Mouse (Mus musculus) stomach, postnatal 0 days (tissue): ENCODE results near the gene Abcb9. TPM values are rescaled to one million over a fixed set of nuclear protein-coding genes. Genes with fewer than 3 reads are reported as not detected.

Experiments used
- ATAC-seq: fragments of 200-750 bp; cut with Nextera tagmentation; 2 replicates; pipeline ENCODE4 v1.8.0; 2017; ENCODE audit not compliant: low FRiP score, low TSS enrichment
- DNase-seq: peaks from one replicate; pipeline ENCODE4 v3.0.0-alpha.2; 2016; ENCODE audit warnings: low spot score
- H3K27ac ChIP-seq: fragments of 300-500 bp; sonication (generic); replicated peaks from 2 replicates; pipeline ENCODE4 v1.5.1; 2014; ENCODE audit warnings: mild to moderate bottlenecking, control low read depth
- H3K27me3 ChIP-seq: fragments of 300-500 bp; sonication (generic); 2 replicates; pipeline ENCODE4 v1.6.1; 2014; ENCODE audit warnings: low read length; ENCODE audit not compliant: control insufficient read depth, insufficient read depth
- H3K36me3 ChIP-seq: fragments of 300-500 bp; sonication (generic); 2 replicates; pipeline ENCODE4 v1.6.1; 2014; ENCODE audit warnings: low read length, mixed read lengths; ENCODE audit not compliant: control insufficient read depth, insufficient read depth
- H3K4me1 ChIP-seq: fragments of 300-500 bp; sonication (generic); replicated peaks from 2 replicates; pipeline ENCODE4 v1.6.1; 2014; ENCODE audit warnings: antibody characterized with exemption; ENCODE audit not compliant: control insufficient read depth, insufficient read depth
- H3K4me2 ChIP-seq: fragments of 300-500 bp; sonication (generic); replicated peaks from 2 replicates; pipeline ENCODE4 v1.6.1; 2014; ENCODE audit warnings: low read depth, mild to moderate bottlenecking, control low read depth, moderate library complexity
- H3K4me3 ChIP-seq: fragments of 300-500 bp; sonication (generic); 2 replicates; pipeline ENCODE4 v1.5.1; 2014; ENCODE audit warnings: low read depth, low read length, control low read depth
- H3K9ac ChIP-seq: fragments of 300-500 bp; sonication (generic); 2 replicates; pipeline ENCODE4 v1.6.1; 2014; ENCODE audit warnings: mild to moderate bottlenecking, low read length, control low read depth, mixed read lengths
- H3K9me3 ChIP-seq: fragments of 300-500 bp; sonication (generic); 2 replicates; pipeline ENCODE4 v1.6.1; 2016; ENCODE audit warnings: low read length; ENCODE audit not compliant: control insufficient read depth
- CTCF ChIP-seq: IDR thresholded peaks from 2 replicates; pipeline ENCODE4 v1.5.1; 2016; ENCODE audit warnings: antibody characterized with exemption, low read depth, mild to moderate bottlenecking, moderate library complexity
- EP300 ChIP-seq: optimal IDR thresholded peaks from 2 replicates; pipeline ENCODE3; 2016; ENCODE audit warnings: antibody characterized with exemption
- WGBS: fragments of 180-500 bp; shearing (Covaris S2); extraction: QIAGEN DNeasy Blood & Tissue Kit; methylation state at CpG from one replicate; pipeline ENCODE4 v1.1.7; 2014; 5-methylcytosine and 5-hydroxymethylcytosine counted together
- polyA plus RNA-seq: library from polyadenylated mRNA; unstranded; fragments of >200 nt; fragmentation: Nextera tagmentation; extraction: Ambion mirVana; gene quantifications from 2 replicates; pipeline ENCODE4 v1.2.1, GENCODE M21; 2015

Gene Abcb9
- polyA plus RNA-seq, 1 experiment from 2014 or later, result 7.7 TPM

DNA sequence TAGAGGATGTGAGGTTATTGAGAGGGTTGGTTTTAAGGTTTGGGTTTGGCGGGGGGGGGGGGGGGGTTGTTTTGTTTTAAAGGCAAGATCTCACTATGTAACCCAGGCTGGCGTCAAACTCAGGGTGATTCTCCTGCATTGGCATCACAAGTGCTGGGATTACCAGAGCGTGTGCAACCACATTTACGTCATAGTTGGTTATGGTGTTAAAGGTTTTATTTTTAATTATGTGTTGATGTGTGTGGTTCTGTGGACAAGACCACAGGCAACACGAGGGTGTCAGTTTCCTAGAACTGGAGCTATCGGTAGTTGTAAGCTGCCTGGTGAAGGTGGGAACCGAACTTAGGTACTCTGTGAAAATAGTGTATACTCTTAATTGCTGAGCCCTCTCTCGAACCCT is 59.8 kb downstream of the Abcb9 start:
- Histone ChIP-seq H3K36me3 (no peaks in the 10 kb centered on the region), H3K4me3 (no peak overlapping the region), H3K4me2 (no peak overlapping the region), H3K27me3 (no peaks in the 10 kb centered on the region), H3K9ac (no peak overlapping the region), H3K27ac (no peak overlapping the region), H3K9me3 (no peaks in the 10 kb centered on the region), H3K4me1 (no peaks in the 10 kb centered on the region)
- DNase-seq (no peak), ATAC-seq (no peak)
- 82% methylated on average over 7 of the region's 8 CpGs for WGBS
- no peak for TF ChIP-seq EP300
- no peak for TF ChIP-seq CTCF

GRCm38 (mm10) chr5:124035406-124035805 is 60.2 kb downstream of the Abcb9 start:
- peak; percentile 64 for DNase-seq
- Histone ChIP-seq H3K4me2 (no peak overlapping the region), H3K4me3 (no peak overlapping the region), H3K27me3 (no peaks in the 10 kb centered on the region), H3K4me1 (no peaks in the 10 kb centered on the region), H3K36me3 (no peaks in the 10 kb centered on the region), H3K9me3 (no peaks in the 10 kb centered on the region), H3K9ac (no peak overlapping the region), H3K27ac (no peak overlapping the region)
- peak; percentile 69 for ATAC-seq
- WGBS, result 69% methylated on average over 9 of the region's 9 CpGs
- TF ChIP-seq CTCF (no peak), EP300 (no peak)

DNA sequence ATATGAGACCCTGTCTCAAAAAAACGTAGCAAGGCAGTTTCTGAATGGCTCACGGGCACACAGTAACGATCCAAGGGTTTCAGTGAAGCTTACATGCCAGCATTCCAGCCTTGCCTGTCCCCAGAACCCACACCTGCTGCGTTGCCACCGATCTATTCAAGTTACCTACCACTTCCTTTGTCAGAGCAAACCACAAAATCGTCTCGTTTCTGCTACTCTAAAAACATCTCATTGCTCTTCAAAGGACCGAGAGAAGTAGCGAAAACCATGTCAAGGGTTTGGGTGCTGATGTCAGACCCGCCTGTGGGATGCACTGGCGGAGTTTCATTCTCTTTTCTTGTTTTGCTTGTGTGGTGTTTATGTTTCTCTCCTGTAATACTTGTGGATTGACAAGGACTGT is 61.1 kb downstream of the Abcb9 start:
- no peaks in the 10 kb centered on the region for H3K27me3 ChIP-seq
- ATAC-seq, result no peak
- no peak overlapping the region for H3K4me2 ChIP-seq
- no peak for TF ChIP-seq CTCF
- no peak for TF ChIP-seq EP300
- no peak for DNase-seq
- no peak overlapping the region for H3K9ac ChIP-seq
- H3K36me3 ChIP-seq, result no peaks in the 10 kb centered on the region
- no peaks in the 10 kb centered on the region for H3K9me3 ChIP-seq
- WGBS, result 74% methylated on average over 11 of the region's 11 CpGs
- H3K4me1 ChIP-seq, result peaks cover 2% of the 10 kb centered on the region
- H3K4me3 ChIP-seq, result no peak overlapping the region
- H3K27ac ChIP-seq, result no peak overlapping the region

DNA sequence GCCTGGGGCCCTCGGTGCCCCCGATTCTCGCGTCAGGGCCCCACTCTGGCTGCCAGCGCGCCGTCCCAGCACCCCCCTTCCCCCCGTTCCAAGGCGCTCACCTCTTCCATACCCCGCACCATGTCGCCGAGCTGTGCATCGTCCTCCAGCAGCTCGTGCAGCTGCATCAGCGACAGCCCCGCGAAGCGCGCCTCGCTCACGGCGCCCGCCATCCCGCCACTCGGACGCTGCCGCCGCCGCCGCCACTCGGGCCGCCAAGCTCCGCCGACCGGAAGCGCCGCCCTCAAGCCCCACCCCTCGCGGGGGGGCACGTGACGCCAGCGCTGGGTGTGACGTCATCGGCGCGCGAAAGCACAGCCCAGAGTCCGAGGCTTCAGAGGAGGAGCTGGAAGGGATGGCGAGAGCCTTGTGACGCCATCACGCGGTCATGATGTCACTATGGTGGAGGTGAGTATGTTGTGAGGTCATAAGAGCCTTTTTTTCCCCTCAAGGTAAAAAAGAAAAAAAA is 63.5 kb downstream of the Abcb9 start, which contains the start of gene Vps37b:
Vps37b (minus strand) TSS at position 270 of the 508 bp plus-strand sequence.
- peak within 1 kb of the TSS; percentile 79 for H3K4me2 ChIP-seq
- no peaks in the 10 kb centered on the region for H3K27me3 ChIP-seq
- H3K4me3 ChIP-seq, result peak within 1 kb of the TSS; percentile 90
- peak within 1 kb of the TSS; percentile 97 for H3K27ac ChIP-seq
- ATAC-seq, result peak; percentile 80
- no peaks in the 10 kb centered on the region for H3K9me3 ChIP-seq
- H3K4me1 ChIP-seq, result peaks cover 10% of the 10 kb centered on the region
- TF ChIP-seq CTCF, result no peak
- TF ChIP-seq EP300, result no peak
- peak within 1 kb of the TSS; percentile 97 for H3K9ac ChIP-seq
- DNase-seq, result peak; percentile 93
- WGBS, result under 1% methylated on average over 50 of the region's 52 CpGs
- no peaks in the 10 kb centered on the region for H3K36me3 ChIP-seq

DNA sequence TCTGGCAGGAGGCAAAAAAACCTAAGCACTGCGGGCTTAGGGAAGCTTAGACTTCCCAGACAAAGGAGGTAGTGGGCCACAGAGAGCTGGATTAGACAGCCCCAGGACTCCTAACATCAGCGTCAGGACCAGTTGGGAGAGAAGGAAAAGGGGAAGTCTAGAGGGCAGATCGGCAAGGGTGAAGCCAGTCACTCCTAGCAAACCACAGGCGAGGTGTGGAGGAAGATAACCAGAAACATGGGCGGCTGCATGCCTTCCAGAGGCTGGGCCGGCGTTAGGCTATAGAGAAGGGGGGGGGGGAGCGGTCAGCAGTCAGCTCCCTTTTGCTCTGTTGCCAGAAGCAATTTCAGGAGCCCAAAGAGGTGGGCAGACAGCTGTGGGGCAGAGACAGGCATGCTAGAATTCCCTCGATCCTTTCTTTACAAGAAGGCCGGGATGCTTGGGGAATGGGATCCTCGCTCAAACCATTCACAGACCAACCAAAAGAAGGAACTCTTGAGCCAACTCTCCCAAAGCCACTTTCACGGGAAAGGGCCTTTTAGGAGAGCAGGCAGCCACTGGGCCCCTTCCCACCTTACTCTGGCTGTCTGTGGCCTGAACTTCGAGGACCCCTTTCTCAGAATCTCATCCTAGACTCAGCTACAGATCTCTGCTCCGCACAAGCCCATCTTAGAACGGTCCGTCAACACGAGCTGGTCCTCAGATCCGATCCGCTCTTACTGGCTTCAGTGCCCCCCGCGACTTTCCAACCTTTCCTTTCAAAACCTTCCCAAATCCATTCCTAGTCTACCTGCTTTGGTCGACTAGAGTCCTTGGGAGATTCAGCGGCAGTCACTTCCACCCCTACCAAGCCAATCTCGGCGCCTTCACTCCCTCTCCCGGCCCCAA is 64.3 kb downstream of the Abcb9 start:
- H3K4me3 ChIP-seq, result peak overlapping the region; percentile 90
- no peaks in the 10 kb centered on the region for H3K27me3 ChIP-seq
- TF ChIP-seq EP300 (no peak), CTCF (no peak)
- H3K27ac ChIP-seq, result peak overlapping the region; percentile 97
- H3K4me2 ChIP-seq, result peak overlapping the region; percentile 79
- H3K4me1 ChIP-seq, result peaks cover 15% of the 10 kb centered on the region
- 1% methylated on average over 25 of the region's 26 CpGs for WGBS
- H3K9ac ChIP-seq, result peak overlapping the region; percentile 97
- H3K9me3 ChIP-seq, result no peaks in the 10 kb centered on the region
- DNase-seq (peak; percentile 80), ATAC-seq (peak; percentile 74)
- H3K36me3 ChIP-seq, result no peaks in the 10 kb centered on the region
